Mouse (Mus musculus) forebrain, embryonic 16.5 days (tissue): ENCODE measurements around the gene Gucd1. TPM values are rescaled to one million over a fixed set of nuclear protein-coding genes. Genes with fewer than 3 reads are reported as not detected.
"Not testable (repeated sequence)": the region's sequence is repeated elsewhere in the genome, so short reads cannot be mapped to it uniquely, and the experiment has no call there.

Experiments used
- ATAC-seq: fragments of 200-750 bp; cut with Nextera tagmentation; 2 replicates; pipeline ENCODE4 v1.8.0; 2017; ENCODE audit warnings: mild to moderate bottlenecking, moderate library complexity
- H3K27ac ChIP-seq: fragments of 300-500 bp; sonication (generic); 2 replicates; pipeline ENCODE4 v1.5.1; 2014; ENCODE audit warnings: low read length, control low read depth
- H3K27me3 ChIP-seq: fragments of 300-500 bp; sonication (generic); replicated peaks from 2 replicates; pipeline ENCODE4 v1.6.1; 2014; ENCODE audit warnings: low read length; ENCODE audit not compliant: control insufficient read depth, insufficient read depth
- H3K36me3 ChIP-seq: fragments of 300-500 bp; sonication (generic); 2 replicates; pipeline ENCODE4 v1.6.1; 2014; ENCODE audit not compliant: control insufficient read depth, insufficient read depth
- H3K4me1 ChIP-seq: fragments of 300-500 bp; sonication (generic); replicated peaks from 2 replicates; pipeline ENCODE4 v1.6.1; 2014; ENCODE audit warnings: low read length; ENCODE audit not compliant: control insufficient read depth, insufficient read depth
- H3K4me2 ChIP-seq: fragments of 300-500 bp; sonication (generic); 2 replicates; pipeline ENCODE4 v1.6.1; 2014; ENCODE audit warnings: mild to moderate bottlenecking, low read length, control low read depth
- H3K4me3 ChIP-seq: fragments of 300-500 bp; sonication (generic); replicated peaks from 2 replicates; pipeline ENCODE4 v1.5.1; 2014; ENCODE audit warnings: mild to moderate bottlenecking, low read length, control low read depth
- H3K9ac ChIP-seq: fragments of 300-500 bp; sonication (generic); replicated peaks from 2 replicates; pipeline ENCODE4 v1.6.1; 2014; ENCODE audit warnings: low read depth, low read length, control low read depth
- H3K9me3 ChIP-seq: fragments of 300-500 bp; sonication (generic); 2 replicates; pipeline ENCODE4 v1.6.1; 2016; ENCODE audit warnings: low read length; ENCODE audit not compliant: control insufficient read depth
- WGBS: fragments of 180-500 bp; shearing (Covaris S2); extraction: QIAGEN DNeasy Blood & Tissue Kit; methylation state at CpG from one replicate; pipeline ENCODE4 v1.1.7; 2014; 5-methylcytosine and 5-hydroxymethylcytosine counted together
- polyA plus RNA-seq: library from polyadenylated mRNA; unstranded; fragments of >200 nt; fragmentation: Nextera tagmentation; extraction: Ambion mirVana; gene quantifications from 2 replicates; pipeline ENCODE4 v1.2.1, GENCODE M21; 2015

The Gucd1 gene
- polyA plus RNA-seq, 1 experiment from 2014 or later: 22.2 TPM

GRCm38 (mm10) chr10:75486086-75486979 is 31.4 kb downstream of the Gucd1 start:
- WGBS: 56% methylated on average over 9 of the region's 9 CpGs
- H3K4me2 ChIP-seq: no peak overlapping the region
- peak; percentile 52 for ATAC-seq

GRCm38 (mm10) chr10:75484767-75485166 is 33.0 kb downstream of the Gucd1 start:
- H3K27me3 ChIP-seq: no peaks in the 10 kb centered on the region
- no peak overlapping the region for H3K9ac ChIP-seq
- H3K9me3 ChIP-seq: no peaks in the 10 kb centered on the region
- WGBS: 80% methylated on average over 6 of the region's 6 CpGs
- no peak overlapping the region for H3K27ac ChIP-seq
- H3K4me3 ChIP-seq: no peak overlapping the region
- no peaks in the 10 kb centered on the region for H3K36me3 ChIP-seq
- no peaks in the 10 kb centered on the region for H3K4me1 ChIP-seq
- no peak overlapping the region for H3K4me2 ChIP-seq
- no peak for ATAC-seq

More at GRCm38 (mm10) chr10:75486086-75486979, 31.4 kb downstream of the Gucd1 start:
- Histone ChIP-seq H3K4me3 (no peak overlapping the region), H3K36me3 (no peaks in the 10 kb centered on the region), H3K27ac (no peak overlapping the region), H3K4me1 (no peaks in the 10 kb centered on the region), H3K27me3 (no peaks in the 10 kb centered on the region), H3K9ac (no peak overlapping the region), H3K9me3 (no peaks in the 10 kb centered on the region)

DNA sequence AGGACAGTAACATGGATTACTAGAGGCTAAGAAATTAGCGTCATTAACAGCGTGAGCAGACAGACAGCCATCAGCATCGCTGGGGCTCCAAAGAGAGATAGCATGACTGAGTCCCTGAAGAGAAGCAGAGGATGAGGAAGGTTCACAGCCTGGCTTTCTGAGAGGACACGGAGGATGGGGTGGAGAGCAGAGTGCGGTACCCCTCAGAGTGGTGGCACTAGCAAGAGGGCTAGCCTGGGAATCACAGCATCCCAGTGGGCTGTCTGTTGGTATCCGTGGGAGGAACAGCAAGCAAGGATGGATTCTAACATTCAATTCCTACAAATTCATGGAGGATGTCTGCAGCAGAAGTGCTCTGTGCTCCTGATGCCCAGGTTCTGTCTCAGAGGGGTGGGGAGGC is 33.7 kb downstream of the Gucd1 start:
- Histone ChIP-seq H3K9me3 (no peaks in the 10 kb centered on the region), H3K36me3 (no peaks in the 10 kb centered on the region), H3K4me3 (no peak overlapping the region), H3K4me1 (no peaks in the 10 kb centered on the region), H3K27me3 (no peaks in the 10 kb centered on the region), H3K27ac (no peak overlapping the region), H3K4me2 (no peak overlapping the region), H3K9ac (no peak overlapping the region)
- 87% methylated on average over 6 of the region's 6 CpGs for WGBS
- no peak for ATAC-seq

GRCm38 (mm10) chr10:75482919-75483483 is 34.8 kb downstream of the Gucd1 start:
- no peaks in the 10 kb centered on the region for H3K9me3 ChIP-seq
- no peak overlapping the region for H3K27ac ChIP-seq
- no peak overlapping the region for H3K4me3 ChIP-seq
- no peaks in the 10 kb centered on the region for H3K36me3 ChIP-seq
- no peaks in the 10 kb centered on the region for H3K27me3 ChIP-seq
- ATAC-seq: no peak
- H3K9ac ChIP-seq: no peak overlapping the region
- WGBS: 81% methylated on average over 11 of the region's 11 CpGs
- H3K4me2 ChIP-seq: no peak overlapping the region
- no peaks in the 10 kb centered on the region for H3K4me1 ChIP-seq

DNA sequence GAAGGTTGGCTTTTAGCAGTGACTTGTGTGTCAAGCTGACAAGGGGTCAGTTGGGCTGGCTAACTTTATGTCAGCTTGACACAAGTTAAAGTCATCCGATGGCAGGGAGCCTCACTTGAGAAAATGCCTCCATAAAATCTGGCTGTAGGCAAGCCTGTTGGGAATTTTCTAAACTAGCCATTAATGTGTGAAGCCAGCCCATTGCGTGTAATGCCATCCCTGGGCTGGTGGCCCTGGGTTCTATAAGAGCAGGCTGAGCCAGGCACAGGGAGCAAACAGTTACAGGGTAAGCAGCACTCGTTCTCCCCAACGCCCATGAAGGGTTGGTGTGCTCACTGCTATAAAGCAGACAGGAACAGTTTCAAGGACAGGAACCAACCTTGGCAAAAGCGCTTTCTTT is 35.5 kb downstream of the Gucd1 start:
- Histone ChIP-seq H3K4me2 (no peak overlapping the region), H3K27ac (no peak overlapping the region), H3K9ac (no peak overlapping the region), H3K4me3 (no peak overlapping the region), H3K27me3 (no peaks in the 10 kb centered on the region), H3K4me1 (no peaks in the 10 kb centered on the region), H3K9me3 (no peaks in the 10 kb centered on the region), H3K36me3 (no peaks in the 10 kb centered on the region)
- 93% methylated on average over 5 of the region's 5 CpGs for WGBS
- ATAC-seq: no peak

- H3K4me1 ChIP-seq: no peaks in the 10 kb centered on the region
- H3K9me3 ChIP-seq: no peaks in the 10 kb centered on the region
- no peaks in the 10 kb centered on the region for H3K27me3 ChIP-seq
- no peak for ATAC-seq
- H3K9ac ChIP-seq: no peak overlapping the region
- no peak overlapping the region for H3K4me3 ChIP-seq
- H3K27ac ChIP-seq: no peak overlapping the region
- H3K36me3 ChIP-seq: no peaks in the 10 kb centered on the region
- H3K4me2 ChIP-seq: no peak overlapping the region
- whole genome bisulfite sequencing: 84% methylated on average over 4 of the region's 4 CpGs
These were observed 36.1 kb downstream of the Gucd1 start for GRCm38 (mm10) chr10:75481703-75482102.

DNA sequence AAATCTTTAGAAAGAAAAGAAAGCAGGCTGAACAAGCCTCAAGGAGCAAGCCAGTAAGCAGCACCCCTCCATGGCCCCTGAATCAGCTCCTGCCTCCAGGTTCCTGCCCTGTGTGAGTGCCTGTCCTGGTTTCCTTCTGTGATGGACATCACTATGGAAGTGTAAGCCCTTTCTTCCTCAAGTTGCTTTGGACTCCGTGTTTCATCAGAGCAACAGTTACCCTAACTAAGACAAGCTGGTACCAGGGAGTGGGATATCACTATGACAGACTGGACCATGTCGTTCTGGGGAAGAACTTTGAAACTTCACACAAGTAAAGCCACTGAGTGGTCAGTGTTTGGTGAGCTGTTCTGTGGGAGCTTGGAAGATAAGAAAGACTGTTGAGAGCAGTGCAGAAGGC is 37.8 kb downstream of the Gucd1 start:
- H3K4me2 ChIP-seq: no peak overlapping the region
- H3K4me3 ChIP-seq: no peak overlapping the region
- 83% methylated on average over 2 of the region's 2 CpGs for WGBS
- peaks cover 2% of the 10 kb centered on the region; the same call in 1 of the 2 replicates for H3K4me1 ChIP-seq
- H3K9ac ChIP-seq: no peak overlapping the region
- no peaks in the 10 kb centered on the region for H3K9me3 ChIP-seq
- no peaks in the 10 kb centered on the region for H3K27me3 ChIP-seq
- ATAC-seq: no peak
- H3K36me3 ChIP-seq: no peaks in the 10 kb centered on the region
- no peak overlapping the region for H3K27ac ChIP-seq

DNA sequence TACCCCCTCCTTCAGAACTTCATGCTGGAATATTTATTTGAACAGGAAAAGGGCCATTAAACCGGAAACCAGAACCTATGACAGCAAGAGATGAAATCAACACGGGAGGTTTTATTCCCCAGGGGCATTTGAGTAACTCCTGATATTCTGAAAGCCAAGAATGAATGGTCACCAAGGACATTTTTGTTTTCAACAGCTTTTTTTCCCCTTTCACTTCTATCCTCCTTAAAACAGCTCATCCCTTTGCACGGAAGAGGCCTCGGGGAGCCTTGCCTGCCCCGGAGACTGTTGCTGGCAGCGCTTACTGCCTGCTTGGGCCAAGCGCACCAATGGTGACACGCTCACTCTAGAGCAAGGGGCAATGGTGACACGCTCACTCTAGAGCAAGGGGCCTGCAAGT is 40.7 kb downstream of the Gucd1 start:
- H3K9me3 ChIP-seq: no peaks in the 10 kb centered on the region
- ATAC-seq: no peak
- H3K27me3 ChIP-seq: no peaks in the 10 kb centered on the region
- 83% methylated on average over 9 of the region's 9 CpGs for WGBS
- no peak overlapping the region for H3K9ac ChIP-seq
- H3K4me1 ChIP-seq: peaks cover 4% of the 10 kb centered on the region; the same call in 1 of the 2 replicates
- H3K27ac ChIP-seq: no peak overlapping the region
- H3K4me2 ChIP-seq: no peak overlapping the region
- H3K4me3 ChIP-seq: no peak overlapping the region
- H3K36me3 ChIP-seq: no peaks in the 10 kb centered on the region

DNA sequence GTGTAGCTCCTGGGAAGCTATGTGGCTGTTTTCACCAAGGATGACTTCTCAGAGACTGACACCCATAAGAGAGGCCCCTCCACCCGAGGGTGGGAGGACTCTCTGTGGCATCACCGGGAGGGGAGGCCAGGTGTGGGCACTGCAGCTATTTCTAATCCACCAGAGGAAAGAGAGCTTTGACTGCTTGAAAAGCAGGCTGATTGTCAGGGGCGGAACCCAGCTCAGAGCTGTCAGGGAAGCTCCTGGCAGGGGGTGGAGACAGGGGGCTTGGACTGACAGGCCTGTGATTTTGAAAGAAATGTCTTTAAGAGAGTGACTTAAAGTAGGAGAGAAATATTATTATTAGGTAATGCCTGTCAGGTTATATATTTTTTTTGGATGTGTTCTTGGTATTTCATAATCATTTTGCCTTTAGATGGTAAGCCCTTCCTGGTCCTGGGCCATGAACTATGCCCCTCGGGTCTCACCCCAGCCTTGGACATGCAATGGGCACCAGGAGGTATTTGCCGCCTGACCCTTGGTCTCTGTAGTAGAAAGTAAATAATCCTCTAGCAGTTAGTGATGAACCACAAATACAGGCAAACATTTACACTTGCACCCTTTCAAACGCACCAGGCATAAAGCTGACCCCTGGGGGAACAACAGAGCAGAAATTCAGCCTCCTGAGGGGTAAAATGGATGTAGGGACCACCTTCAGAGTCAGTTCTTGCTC is 42.5 kb downstream of the Gucd1 start:
- not testable (repeated sequence) for H3K4me2 ChIP-seq, H3K27me3 ChIP-seq, H3K4me3 ChIP-seq, H3K9me3 ChIP-seq, H3K36me3 ChIP-seq, H3K4me1 ChIP-seq, H3K9ac ChIP-seq
- 20% methylated on average over 4 of the region's 6 CpGs for WGBS
- peak overlapping the region; percentile 60; the same call in 1 of the 2 replicates for H3K27ac ChIP-seq
- ATAC-seq: peak; percentile 79
